Mouse (Mus musculus): ENCODE results near the gene Defb39. TPM values are rescaled to one million over a fixed set of nuclear protein-coding genes. Genes with fewer than 3 reads are reported as not detected.

Defb39 gene
- polyA plus RNA-seq (2012): not detected in 2 replicates

- TF ChIP-seq GATA1 (IDR thresholded peaks at IDR 0.05; ENCODE audit: low read length): no peak
- no peak for TF ChIP-seq TAL1 (IDR thresholded peaks at IDR 0.05; ENCODE audit: low read length)
- H3K9me3 ChIP-seq (ENCODE audit: control insufficient read depth, low read length): no peaks in the 10 kb centered on the region; the same call in 1 of the 2 replicates
- no peaks in the 10 kb centered on the region for H3K27me3 ChIP-seq (ENCODE audit: control insufficient read depth)
- H3K36me3 ChIP-seq (ENCODE audit: control insufficient read depth): no peaks in the 10 kb centered on the region
- H3K4me3 ChIP-seq (replicated peaks): no peak within 1 kb of the TSS
- H3K4me1 ChIP-seq (ENCODE audit: control insufficient read depth): no peaks in the 10 kb centered on the region
These were observed at the start of gene Defb39 for GRCm38 (mm10) chr8:19064710-19065109. Defb39 (minus strand) TSS chr8:19064810.

GRCm38 (mm10) chr8:19066013-19066412 is 1.4 kb upstream of the Defb39 start:
- Histone ChIP-seq H3K27me3 (ENCODE audit: control insufficient read depth) (no peaks in the 10 kb centered on the region), H3K9me3 (ENCODE audit: control insufficient read depth, low read length) (no peaks in the 10 kb centered on the region; the same call in 1 of the 2 replicates), H3K4me1 (ENCODE audit: control insufficient read depth) (no peaks in the 10 kb centered on the region), H3K4me3 (replicated peaks) (no peak overlapping the region), H3K36me3 (ENCODE audit: control insufficient read depth) (no peaks in the 10 kb centered on the region)
- TF ChIP-seq TAL1 (IDR thresholded peaks at IDR 0.05; ENCODE audit: low read length) (no peak), GATA1 (IDR thresholded peaks at IDR 0.05; ENCODE audit: low read length) (no peak)

- no peak for TF ChIP-seq GATA1 (IDR thresholded peaks at IDR 0.05; ENCODE audit: low read length)
- H3K4me3 ChIP-seq (replicated peaks): no peak overlapping the region
- H3K4me1 ChIP-seq (ENCODE audit: control insufficient read depth): no peaks in the 10 kb centered on the region
- H3K36me3 ChIP-seq (ENCODE audit: control insufficient read depth): no peaks in the 10 kb centered on the region
- H3K9me3 ChIP-seq (ENCODE audit: control insufficient read depth, low read length): no peaks in the 10 kb centered on the region; the same call in 1 of the 2 replicates
- H3K27me3 ChIP-seq (ENCODE audit: control insufficient read depth): no peaks in the 10 kb centered on the region
These were observed 1.7 kb downstream of the Defb39 start for GRCm38 (mm10) chr8:19062891-19063290.

- Histone ChIP-seq H3K9me3 (ENCODE audit: control insufficient read depth, low read length) (peaks cover 2% of the 10 kb centered on the region; the same call in 1 of the 2 replicates), H3K4me3 (replicated peaks) (no peak overlapping the region), H3K36me3 (ENCODE audit: control insufficient read depth) (no peaks in the 10 kb centered on the region), H3K27me3 (ENCODE audit: control insufficient read depth) (no peaks in the 10 kb centered on the region), H3K4me1 (ENCODE audit: control insufficient read depth) (no peaks in the 10 kb centered on the region)
- no peak for TF ChIP-seq TAL1 (IDR thresholded peaks at IDR 0.05; ENCODE audit: low read length)
- no peak for TF ChIP-seq GATA1 (IDR thresholded peaks at IDR 0.05; ENCODE audit: low read length)
These were observed 19.4 kb downstream of the Defb39 start for GRCm38 (mm10) chr8:19045242-19045641.

- Histone ChIP-seq H3K4me3 (replicated peaks) (no peak within 1 kb of the TSS), H3K9me3 (ENCODE audit: control insufficient read depth, low read length) (peaks cover 2% of the 10 kb centered on the region; the same call in 1 of the 2 replicates), H3K4me1 (ENCODE audit: control insufficient read depth) (no peaks in the 10 kb centered on the region), H3K27me3 (ENCODE audit: control insufficient read depth) (no peaks in the 10 kb centered on the region), H3K36me3 (ENCODE audit: control insufficient read depth) (no peaks in the 10 kb centered on the region)
- TF ChIP-seq GATA1 (IDR thresholded peaks at IDR 0.05; ENCODE audit: low read length) (no peak), TAL1 (IDR thresholded peaks at IDR 0.05; ENCODE audit: low read length) (no peak)
These were observed 38.1 kb downstream of the Defb39 start, which contains the start of gene Defb38 for GRCm38 (mm10) chr8:19026466-19026865. Defb38 (minus strand) TSS chr8:19026566.

Other genes with a start within 250 kb of the Defb39 start
- not detected in 2 replicates for gene Defb40, start 86.6 kb downstream of the Defb39 start, polyA plus RNA-seq (2012)
- not detected in 2 replicates for gene Defb37, start 73.8 kb downstream of the Defb39 start, polyA plus RNA-seq (2012)
- not detected in 2 replicates for gene Defb38, start 38.2 kb downstream of the Defb39 start, polyA plus RNA-seq (2012)
- gene Defb12, start 50.0 kb upstream of the Defb39 start, polyA plus RNA-seq (2012): not detected in 2 replicates
- not detected in 2 replicates for gene Defb34, start 58.9 kb upstream of the Defb39 start, polyA plus RNA-seq (2012)
- not detected in 2 replicates for gene Gm45826, start 76.0 kb upstream of the Defb39 start, polyA plus RNA-seq (2012)
- not detected in 2 replicates for gene Defb14, start 129.5 kb upstream of the Defb39 start, polyA plus RNA-seq (2012)
- gene Defb4, start 133.9 kb upstream of the Defb39 start, polyA plus RNA-seq (2012): not detected in 2 replicates
- not detected in 2 replicates for gene Defb6, start 160.7 kb upstream of the Defb39 start, polyA plus RNA-seq (2012)
- gene Defb46, start 175.1 kb upstream of the Defb39 start, polyA plus RNA-seq (2012): not detected in 2 replicates
- gene Defb5, start 182.8 kb upstream of the Defb39 start, polyA plus RNA-seq (2012): not detected in 2 replicates
- gene Defb3, start 228.6 kb upstream of the Defb39 start, polyA plus RNA-seq (2012): not detected in 2 replicates